Mouse (Mus musculus): ENCODE data around the gene Zfp459.
"Not testable (repeated sequence)": the region's sequence is repeated elsewhere in the genome, so short reads cannot be mapped to it uniquely, and the experiment has no call there.

DNA sequence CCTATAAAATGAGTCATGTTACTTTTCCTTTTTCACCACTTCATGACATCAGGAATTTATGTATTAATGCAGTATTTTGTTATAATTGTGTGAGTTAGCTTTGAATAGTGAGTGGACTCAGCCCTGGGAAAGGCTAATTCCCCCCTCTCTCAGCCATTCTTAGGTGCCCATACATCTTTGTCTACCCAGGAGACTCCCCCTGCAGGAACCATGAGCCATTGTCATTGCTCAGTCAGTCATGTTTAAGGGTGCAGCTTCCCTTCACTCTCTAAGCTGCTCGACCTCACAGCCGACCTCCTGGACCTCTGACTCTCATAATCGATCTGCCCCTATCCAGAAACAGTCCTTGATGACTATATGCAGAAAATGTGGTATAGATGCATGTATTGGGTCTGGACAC is 45.0 kb downstream of the Zfp459 start:
- TF ChIP-seq POLR2A (IDR thresholded peaks at IDR 0.05; ENCODE audit: borderline replicate concordance, extremely low read depth, low read depth, low read length); CTCF (IDR thresholded peaks at IDR 0.05; ENCODE audit: insufficient read depth, low read length): not testable (repeated sequence)

All from lung, adult 2 months (tissue).